In genomic region chr8:95054927-95055510, GRCm38 (mm10) we compare ENCODE assay signal across 9 mouse cellular contexts. TPM values are rescaled to one million over a fixed set of nuclear protein-coding genes. Genes with fewer than 3 reads are reported as not detected.
A peak's percentile ranks its signal among the peaks of the same experiment; 100 is the strongest.
DNase-seq lines count a peak whose midpoint lies in the region; ATAC-seq lines count a peak whose summit lies in the region.
"Had no signal": no experiment of that assay in that cellular context is flagged by ENCODE, and none has a peak within 500 bp of the region (broad histone marks: within the 10 kb centered on the region; RNA-seq: fewer than 3 reads in every experiment).

TSS of gene Drc7 (plus strand) at chr8:95055103.

- WGBS in hindbrain, embryonic 16.5 days, result 25% methylated on average over 2 of the region's 2 CpGs
- 11% methylated on average over 2 of the region's 2 CpGs for WGBS in midbrain, embryonic 14.5 days

- H3K27me3 ChIP-seq in hindbrain, embryonic 16.5 days (replicated peaks; ENCODE audit: control insufficient read depth, insufficient read depth, low read length), result no peaks in the 10 kb centered on the region
- no peaks in the 10 kb centered on the region for H3K27me3 ChIP-seq in midbrain, embryonic 14.5 days (ENCODE audit: control insufficient read depth, insufficient read depth, low read length)

- H3K4me1 ChIP-seq in hindbrain, embryonic 16.5 days (ENCODE audit: control insufficient read depth, insufficient read depth, low read depth, low read length), result no peaks in the 10 kb centered on the region
- H3K4me1 ChIP-seq in midbrain, embryonic 14.5 days (ENCODE audit: control insufficient read depth, insufficient read depth, low read length), result no peaks in the 10 kb centered on the region

- H3K4me3 ChIP-seq in hindbrain, embryonic 16.5 days (ENCODE audit: low read length), result peak within 1 kb of the TSS; percentile 4; the same call in 1 of the 2 replicates
- H3K4me3 ChIP-seq in midbrain, embryonic 14.5 days (replicated peaks; ENCODE audit: low read depth, low read length), result no peak within 1 kb of the TSS

- H3K36me3 ChIP-seq in hindbrain, embryonic 16.5 days (ENCODE audit: control insufficient read depth, insufficient read depth, low read length), result no peaks in the 10 kb centered on the region
- no peaks in the 10 kb centered on the region for H3K36me3 ChIP-seq in midbrain, embryonic 14.5 days (ENCODE audit: control insufficient read depth, insufficient read depth, low read length)

- ATAC-seq in hindbrain, embryonic 16.5 days, result peak; percentile 87
- peak; percentile 57; the same call in 1 of the 2 replicates for ATAC-seq in midbrain, embryonic 14.5 days (ENCODE audit: low FRiP score, low TSS enrichment)

- peak; percentile 40 to 43 for DNase-seq in left cerebral cortex, postnatal 14 days (ENCODE audit: low spot score in 2 of 2)
- no peak for DNase-seq in left cerebral cortex, postnatal 36 days (ENCODE audit: low spot score in 2 of 2)
- peak; percentile 12 for DNase-seq in embryo, embryonic 9.5 days (ENCODE audit: extremely low spot score)
- peak; percentile 74 for DNase-seq in midbrain, embryonic 14.5 days
- no peak for DNase-seq in gastrocnemius, postnatal 25 days
- DNase-seq in urinary bladder, adult 18-20 months (ENCODE audit: low spot score in 2 of 2), result no peak
- DNase-seq in heart, adult 11 months, result no peak

- no peaks in the 10 kb centered on the region for H3K9me3 ChIP-seq in hindbrain, embryonic 16.5 days (ENCODE audit: control insufficient read depth, low read length)
- no peaks in the 10 kb centered on the region for H3K9me3 ChIP-seq in midbrain, embryonic 14.5 days (ENCODE audit: control insufficient read depth, low read length)

- no peak within 1 kb of the TSS for H3K27ac ChIP-seq in hindbrain, embryonic 16.5 days (ENCODE audit: low read depth, low read length)
- H3K27ac ChIP-seq in midbrain, embryonic 14.5 days (replicated peaks; ENCODE audit: low read depth, low read length), result no peak within 1 kb of the TSS
- H3K27ac ChIP-seq: macrophage had no signal

- peak within 1 kb of the TSS; percentile 14 for H3K4me2 ChIP-seq in hindbrain, embryonic 16.5 days (ENCODE audit: low read length)
- H3K4me2 ChIP-seq in midbrain, embryonic 14.5 days (ENCODE audit: low read length), result no peak within 1 kb of the TSS

- intact Hi-C loops in left cerebral cortex, postnatal 14 days (cut with DNase I), result no loop called here
- intact Hi-C loops in left cerebral cortex, postnatal 36 days (cut with DNase I), result no loop called here

- no peak within 1 kb of the TSS for H3K9ac ChIP-seq in hindbrain, embryonic 16.5 days (ENCODE audit: low read depth, low read length)
- H3K9ac ChIP-seq in midbrain, embryonic 14.5 days (replicated peaks; ENCODE audit: low read length), result no peak within 1 kb of the TSS

RNA-seq across cellular contexts. Expression of gene Drc7, which starts in this region (rescaled TPM):
- total RNA-seq in left cerebral cortex, postnatal 14 days (2021), result 1 to 10 TPM; 1.3 to 2.1 TPM
- under 1 TPM; 0.68 to 0.99 TPM for total RNA-seq in left cerebral cortex, postnatal 36 days (2021)
- 3.1 and 3.2 TPM in 2 replicates for polyA plus RNA-seq in hindbrain, embryonic 16.5 days (2015; fragmentation: Nextera tagmentation; extraction: Ambion mirVana)
- 1.2 TPM in 2 replicates for polyA plus RNA-seq in midbrain, embryonic 14.5 days (2014; fragmentation: Nextera tagmentation; extraction: Ambion mirVana)
- total RNA-seq in gastrocnemius, postnatal 25 days (2021), result not detected
- polyA plus RNA-seq: macrophage had no signal

Comparison
In these comparisons a context has a peak if more than half of its experiments do, and no peak if none do; other contexts are left out.
1. DNase-seq: peak in left cerebral cortex, postnatal 14 days (2 of 2), embryo, embryonic 9.5 days (single experiment) and midbrain, embryonic 14.5 days (single experiment); none in left cerebral cortex, postnatal 36 days (0 of 2), gastrocnemius, postnatal 25 days (single experiment), urinary bladder, adult 18-20 months (0 of 2) and heart, adult 11 months (single experiment).